Mouse (Mus musculus): ENCODE measurements around the gene Rnps1.

- TF ChIP-seq POLR2A (IDR thresholded peaks at IDR 0.05; ENCODE audit: low read depth, low read length): no peak
- TF ChIP-seq CTCF (IDR thresholded peaks at IDR 0.05; ENCODE audit: extremely low read depth, insufficient read length, insufficient replicate concordance, low read depth, low read length): no peak
Observed at GRCm38 (mm10) chr17:24365863-24366262, 48.5 kb upstream of the Rnps1 start.
